Mouse (Mus musculus): ENCODE results near the gene Bmpr1a.

The Bmpr1a gene

DNA sequence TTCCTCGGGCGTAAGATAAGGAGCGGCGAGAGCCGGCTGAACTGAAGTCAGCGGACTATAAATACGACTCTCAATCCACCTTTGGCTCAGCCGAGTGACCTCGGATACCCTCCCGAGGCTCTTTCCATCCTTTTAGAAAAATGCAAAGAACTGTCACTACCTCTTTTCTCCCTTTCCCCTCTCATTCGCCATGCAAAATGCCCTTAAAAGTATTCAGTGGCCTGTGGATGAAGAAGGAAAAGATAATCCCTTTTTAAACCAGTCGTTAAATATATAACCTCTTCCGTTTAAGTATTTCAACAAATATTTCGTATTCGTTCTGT is at the start of gene Bmpr1a:
Gene Bmpr1a, minus strand, starts transcription at position 17 of the 323 bp plus-strand sequence.
- in situ Hi-C loops (cut with MboI; ENCODE audit: low pct_unique_long_range_greater_than_20kb in 1 of 2, low sequenced_read_pairs in 2 of 2, unreplicated experiment in 1 of 2), result loop anchor here in 1 of 2 experiments (5.0 kb wide), 1 partner anchor 44 kb away; no protein-coding TSS in a partner anchor

DNA sequence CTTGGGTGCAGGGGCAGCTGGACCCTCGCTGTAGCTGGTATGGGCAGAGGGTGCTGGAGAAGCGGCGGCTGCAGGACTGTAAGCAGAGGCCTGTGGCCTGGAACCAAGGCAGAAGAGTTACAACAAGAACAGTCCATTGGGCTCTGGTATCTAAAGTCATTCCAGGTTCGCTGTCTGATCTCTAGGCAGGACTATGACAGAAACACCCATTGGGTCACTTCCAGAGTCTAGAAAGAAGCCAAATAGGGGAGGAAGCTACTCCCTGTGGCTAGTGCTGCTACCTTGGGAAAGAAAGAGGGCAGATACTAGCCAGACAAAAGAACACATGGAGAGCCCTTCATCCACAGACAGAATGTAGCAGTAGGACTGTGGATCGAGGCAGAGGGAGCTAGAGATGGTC is 49.1 kb upstream of the Bmpr1a start:
- in situ Hi-C loops (cut with MboI; ENCODE audit: low pct_unique_long_range_greater_than_20kb in 1 of 2, low sequenced_read_pairs in 2 of 2, unreplicated experiment in 1 of 2), result loop anchor here (25.0 kb wide), 2 partner anchors 115 to 465 kb away; partner anchors contain the start of gene Anxa8 (in 1 of the 2)

DNA sequence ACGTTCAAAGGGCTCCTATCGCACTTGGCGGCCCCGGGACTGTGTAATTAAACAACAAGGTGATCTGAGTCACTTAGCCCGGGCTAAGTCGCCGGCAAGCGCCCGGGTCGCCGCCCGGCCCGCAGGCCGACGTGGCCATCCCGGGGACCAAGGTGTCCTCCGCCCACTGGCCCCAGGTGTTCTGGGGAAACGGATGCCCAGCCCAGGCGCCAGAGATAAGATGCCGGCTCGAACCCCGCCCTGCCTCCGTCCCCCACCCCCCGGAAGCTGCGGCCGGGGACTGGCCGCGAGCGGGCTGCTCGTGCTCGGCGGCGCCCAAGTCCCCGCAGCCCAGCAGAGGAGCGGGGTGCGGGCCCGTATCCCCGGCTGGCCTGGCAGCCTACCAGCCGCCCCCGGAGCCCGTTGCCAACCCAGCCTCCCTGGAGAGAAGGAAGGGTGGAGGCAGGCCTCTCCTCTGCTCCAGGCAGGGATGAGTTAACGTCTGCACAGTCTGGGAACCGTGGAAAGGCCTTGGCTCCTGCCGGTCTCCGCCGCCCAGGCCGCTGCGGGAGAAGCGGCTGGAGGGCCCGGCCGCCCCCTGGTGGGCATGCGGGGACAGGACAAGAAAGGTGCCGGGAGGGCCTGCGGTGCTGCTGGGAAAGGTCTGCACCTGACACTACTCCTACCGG is 46.0 kb upstream of the Bmpr1a start:
- in situ Hi-C loops (cut with MboI; ENCODE audit: low pct_unique_long_range_greater_than_20kb in 1 of 2, low sequenced_read_pairs in 2 of 2, unreplicated experiment in 1 of 2), result loop anchor here in 1 of 2 experiments (5.0 kb wide), 1 partner anchor 47 kb away; the partner anchor contains the start of gene Bmpr1a

DNA sequence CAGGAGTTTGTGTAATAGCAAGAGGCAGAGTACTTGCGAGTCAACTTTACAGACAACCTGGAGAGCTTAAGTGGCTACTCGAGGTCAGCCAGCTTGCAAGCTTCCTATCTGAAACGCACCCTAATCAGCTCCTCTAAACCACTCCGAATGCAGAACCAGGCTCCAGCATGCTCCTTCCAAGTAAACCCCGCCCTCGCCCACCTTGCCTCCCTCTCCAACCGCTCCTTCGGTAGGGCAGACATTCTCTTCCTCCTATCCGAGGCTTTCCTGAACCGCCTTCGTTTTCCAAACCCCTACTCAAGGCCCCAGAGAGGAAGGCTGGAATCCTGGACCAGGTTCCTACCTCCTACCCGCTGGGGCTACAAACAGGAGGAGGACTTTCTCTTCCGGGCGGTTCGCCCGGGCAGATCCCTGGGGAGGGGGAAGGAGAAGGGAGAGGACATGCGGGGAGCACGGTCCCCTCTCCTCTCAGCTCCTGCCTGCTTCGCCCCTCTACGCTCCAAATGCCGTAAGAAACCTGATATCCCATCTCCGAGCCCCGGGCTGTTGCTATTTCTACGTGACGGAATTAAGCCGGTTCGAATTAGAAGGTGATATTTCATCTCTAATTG is 45.4 kb upstream of the Bmpr1a start:
- in situ Hi-C loops (cut with MboI; ENCODE audit: low pct_unique_long_range_greater_than_20kb in 1 of 2, low sequenced_read_pairs in 2 of 2, unreplicated experiment in 1 of 2), result loop anchor here in 1 of 2 experiments (5.0 kb wide), 1 partner anchor 46 kb away; the partner anchor contains the start of gene Bmpr1a

DNA sequence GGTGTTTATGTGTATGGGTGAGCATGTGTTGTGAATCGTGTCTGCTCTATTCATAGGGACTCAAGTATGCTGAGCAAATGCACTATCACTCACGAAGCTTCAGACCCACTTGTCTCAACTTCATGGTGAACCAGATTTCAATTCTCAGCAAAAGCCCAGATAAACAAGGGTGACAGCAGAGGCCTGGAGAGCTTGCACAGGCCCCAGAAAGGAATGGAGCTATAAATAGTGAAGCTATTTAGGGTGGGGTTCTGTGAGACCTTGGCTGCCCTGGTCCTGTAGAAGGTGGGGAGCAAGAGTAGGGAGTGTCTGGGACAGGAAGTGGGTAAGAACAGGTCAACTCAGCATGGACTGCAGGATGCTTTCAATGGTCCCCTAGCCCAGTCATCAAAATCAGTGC is 41.4 kb upstream of the Bmpr1a start:
- in situ Hi-C loops (cut with MboI; ENCODE audit: low pct_unique_long_range_greater_than_20kb in 1 of 2, low sequenced_read_pairs in 2 of 2, unreplicated experiment in 1 of 2), result no loop called here

DNA sequence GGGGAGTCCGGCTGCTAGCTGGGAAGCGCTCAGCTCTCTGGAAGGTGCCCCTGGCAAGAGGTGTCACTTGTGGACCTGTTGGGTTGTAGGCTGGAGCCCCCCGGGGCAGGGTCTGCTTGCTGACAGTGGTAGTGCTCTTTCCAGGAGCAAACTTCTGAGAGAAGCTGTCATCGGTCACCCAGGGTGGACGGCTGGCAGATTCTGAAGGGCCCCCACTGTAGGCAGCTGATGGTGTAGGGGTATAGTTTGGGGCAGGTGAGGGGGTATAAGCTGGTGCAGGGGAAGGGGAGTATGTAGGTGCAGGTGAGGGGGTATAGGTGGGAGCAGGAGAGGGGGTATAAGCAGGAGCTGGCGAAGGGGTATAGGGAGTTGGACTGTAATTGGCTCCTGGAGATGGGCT is 40.9 kb upstream of the Bmpr1a start:
- in situ Hi-C loops (cut with MboI; ENCODE audit: low pct_unique_long_range_greater_than_20kb in 1 of 2, low sequenced_read_pairs in 2 of 2, unreplicated experiment in 1 of 2), result no loop called here

DNA sequence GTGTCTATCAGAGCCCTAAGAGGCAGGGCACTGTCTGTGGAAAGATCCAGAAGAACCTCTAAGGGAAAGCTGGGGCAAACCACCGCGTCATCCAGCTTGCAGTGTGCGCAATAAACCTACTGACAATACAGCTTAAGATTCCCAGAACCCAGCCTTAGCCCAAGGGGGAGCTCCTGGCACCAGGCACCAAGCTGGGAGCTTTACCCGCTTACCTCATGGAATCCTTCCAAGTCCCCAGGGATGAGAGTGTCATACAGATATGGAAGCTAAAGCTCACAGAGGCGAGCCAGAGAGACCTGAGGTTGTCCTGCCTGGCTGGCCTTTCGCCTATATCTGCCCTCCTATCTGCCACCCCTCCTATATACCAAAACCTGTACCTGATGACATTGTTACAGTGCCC is 40.5 kb upstream of the Bmpr1a start:
- in situ Hi-C loops (cut with MboI; ENCODE audit: low pct_unique_long_range_greater_than_20kb in 1 of 2, low sequenced_read_pairs in 2 of 2, unreplicated experiment in 1 of 2), result no loop called here

DNA sequence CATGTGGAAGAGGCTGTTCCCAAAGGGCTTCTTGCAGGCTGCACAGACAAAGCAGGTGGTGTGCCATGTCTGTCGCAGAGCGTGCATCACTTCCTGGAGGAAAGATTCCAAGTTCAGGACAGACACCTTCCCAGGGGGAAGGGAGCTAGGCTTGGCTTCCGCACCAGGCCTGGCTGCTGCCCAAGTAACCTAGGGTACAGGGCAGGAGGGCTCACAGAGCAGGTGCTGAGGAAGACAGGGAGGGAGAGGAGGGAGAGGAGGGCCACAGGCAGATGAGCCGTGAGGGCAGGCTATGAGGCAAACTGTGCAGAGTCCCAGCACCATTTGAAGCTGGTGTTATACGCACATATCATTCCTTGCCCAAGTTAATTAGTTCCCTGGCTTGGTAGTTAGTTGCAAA is 38.8 kb upstream of the Bmpr1a start:
- in situ Hi-C loops (cut with MboI; ENCODE audit: low pct_unique_long_range_greater_than_20kb in 1 of 2, low sequenced_read_pairs in 2 of 2, unreplicated experiment in 1 of 2), result no loop called here

DNA sequence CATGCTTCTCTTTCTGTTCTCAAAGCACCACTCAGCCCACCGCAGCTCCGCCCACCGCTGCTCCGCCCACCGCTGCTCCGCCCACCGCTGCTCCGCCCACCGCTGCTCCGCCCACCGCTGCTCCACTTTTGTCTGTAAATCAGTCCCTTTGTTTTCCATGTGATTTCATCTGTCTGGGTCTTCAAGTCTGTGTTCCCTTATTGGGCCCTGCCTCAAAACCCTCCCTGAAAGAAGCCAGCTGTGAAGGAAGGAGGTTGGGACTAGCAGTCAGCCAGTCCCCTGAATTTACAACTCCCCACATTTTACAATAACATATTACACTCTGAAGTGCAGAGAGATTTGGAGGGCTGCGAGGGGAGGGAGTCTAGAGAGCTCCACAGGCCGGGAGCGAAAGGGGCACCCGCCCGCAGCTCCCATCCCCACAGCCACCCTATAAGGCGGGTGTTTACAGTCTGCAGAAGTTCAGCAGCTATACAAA is 37.6 kb upstream of the Bmpr1a start:
- in situ Hi-C loops (cut with MboI; ENCODE audit: low pct_unique_long_range_greater_than_20kb in 1 of 2, low sequenced_read_pairs in 2 of 2, unreplicated experiment in 1 of 2), result no loop called here

DNA sequence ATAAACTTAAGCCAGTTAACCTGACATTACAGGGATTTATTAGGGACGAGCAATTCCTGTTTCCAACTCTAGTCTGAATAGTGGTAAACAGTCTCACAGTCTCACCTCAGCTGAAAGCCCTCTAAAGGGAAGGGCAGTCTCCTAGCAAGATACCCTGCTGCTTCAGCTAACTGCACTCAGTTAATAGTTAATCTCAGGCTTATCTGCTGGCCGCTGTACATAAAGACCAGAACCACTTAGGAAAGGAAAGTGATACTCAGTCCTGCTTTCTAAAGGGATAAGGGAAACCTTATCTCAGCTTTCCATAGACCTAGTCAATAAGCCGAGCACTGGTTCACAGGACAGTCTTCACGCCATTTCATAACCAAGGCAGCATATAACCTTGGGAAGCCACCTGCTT is 32.7 kb upstream of the Bmpr1a start:
- in situ Hi-C loops (cut with MboI; ENCODE audit: low pct_unique_long_range_greater_than_20kb in 1 of 2, low sequenced_read_pairs in 2 of 2, unreplicated experiment in 1 of 2), result no loop called here

DNA sequence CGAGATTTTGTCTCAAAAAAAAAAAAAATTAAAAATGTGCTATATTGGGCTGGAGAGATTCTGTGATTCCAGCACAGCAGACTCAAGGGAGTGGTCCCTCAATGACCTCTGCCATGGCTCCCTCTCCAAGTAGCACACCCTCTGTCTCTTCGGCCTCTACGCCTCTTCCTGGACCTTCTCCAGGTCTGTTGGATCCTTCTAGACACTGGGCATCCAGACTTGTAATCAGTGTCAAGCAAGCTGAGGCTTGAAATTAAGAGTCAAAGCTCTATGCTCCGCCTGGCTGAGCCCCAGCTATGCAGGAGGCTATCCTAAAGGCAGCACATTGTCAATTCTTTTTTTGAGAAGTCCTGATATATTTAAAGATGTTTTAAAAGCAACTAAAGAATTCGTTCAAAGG is 30.4 kb upstream of the Bmpr1a start:
- in situ Hi-C loops (cut with MboI; ENCODE audit: low pct_unique_long_range_greater_than_20kb in 1 of 2, low sequenced_read_pairs in 2 of 2, unreplicated experiment in 1 of 2), result no loop called here

DNA sequence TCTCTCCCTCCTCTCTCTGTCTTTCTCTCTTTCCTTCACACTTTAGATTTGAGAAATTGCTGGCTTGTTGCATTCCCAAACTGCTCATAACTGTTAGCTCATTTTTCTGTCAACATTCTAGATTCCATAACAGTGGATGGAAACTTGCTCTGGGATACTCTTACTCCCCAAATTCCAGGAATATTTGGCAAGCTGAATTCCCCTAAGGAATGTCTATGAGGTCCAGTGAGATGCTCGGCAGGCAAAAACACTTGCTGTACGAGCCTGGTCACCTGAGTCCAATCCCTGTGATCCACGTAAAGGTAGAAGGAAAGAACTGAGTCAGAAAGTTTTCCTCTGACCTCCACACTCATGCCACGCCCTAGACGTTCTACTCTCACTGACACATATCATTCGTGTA is 29.4 kb upstream of the Bmpr1a start:
- in situ Hi-C loops (cut with MboI; ENCODE audit: low pct_unique_long_range_greater_than_20kb in 1 of 2, low sequenced_read_pairs in 2 of 2, unreplicated experiment in 1 of 2), result no loop called here

DNA sequence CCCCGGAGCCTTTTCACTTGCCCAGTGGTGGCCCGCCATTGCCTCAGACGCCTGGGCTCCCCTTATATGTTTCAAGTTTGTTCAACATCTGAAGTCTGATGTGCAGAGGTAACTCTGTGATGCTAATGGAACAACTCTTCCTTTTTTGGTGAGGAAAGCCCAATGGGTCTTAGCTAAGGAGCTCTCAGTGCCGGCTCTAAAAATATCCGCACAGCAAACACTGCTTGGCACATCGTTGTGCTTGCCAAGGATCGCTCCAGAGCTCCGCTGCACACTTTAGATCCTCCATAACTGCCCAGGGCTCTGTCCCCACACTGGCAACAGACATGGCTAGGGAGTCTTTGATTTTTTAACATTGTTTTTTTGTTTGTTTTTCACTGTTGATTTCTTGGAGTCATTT is 25.7 kb upstream of the Bmpr1a start:
- in situ Hi-C loops (cut with MboI; ENCODE audit: low pct_unique_long_range_greater_than_20kb in 1 of 2, low sequenced_read_pairs in 2 of 2, unreplicated experiment in 1 of 2), result no loop called here

DNA sequence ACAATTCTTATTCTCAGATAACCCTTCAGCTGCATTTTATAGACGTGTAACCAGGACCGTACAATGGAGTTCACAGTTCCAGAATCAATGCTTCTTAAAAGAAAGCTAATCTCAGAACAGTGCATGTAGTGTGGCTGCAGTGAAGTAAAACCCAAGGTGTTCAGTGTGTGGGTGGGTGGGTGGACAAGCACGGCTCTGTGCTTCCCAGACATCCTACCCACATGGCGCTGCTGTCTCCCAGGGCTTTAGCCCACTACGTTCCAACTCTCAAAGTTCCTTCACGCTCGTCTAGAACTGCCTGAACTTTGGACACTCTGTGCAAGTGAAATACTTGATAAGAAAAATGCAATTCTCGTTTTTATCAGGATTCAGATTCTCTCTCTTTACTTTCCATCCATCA is 19.6 kb upstream of the Bmpr1a start, which contains the start of gene 9230112D13Rik:
Gene 9230112D13Rik, minus strand, starts transcription at position 101 of the 400 bp plus-strand sequence.
- in situ Hi-C loops (cut with MboI; ENCODE audit: low pct_unique_long_range_greater_than_20kb in 1 of 2, low sequenced_read_pairs in 2 of 2, unreplicated experiment in 1 of 2), result no loop called here

DNA sequence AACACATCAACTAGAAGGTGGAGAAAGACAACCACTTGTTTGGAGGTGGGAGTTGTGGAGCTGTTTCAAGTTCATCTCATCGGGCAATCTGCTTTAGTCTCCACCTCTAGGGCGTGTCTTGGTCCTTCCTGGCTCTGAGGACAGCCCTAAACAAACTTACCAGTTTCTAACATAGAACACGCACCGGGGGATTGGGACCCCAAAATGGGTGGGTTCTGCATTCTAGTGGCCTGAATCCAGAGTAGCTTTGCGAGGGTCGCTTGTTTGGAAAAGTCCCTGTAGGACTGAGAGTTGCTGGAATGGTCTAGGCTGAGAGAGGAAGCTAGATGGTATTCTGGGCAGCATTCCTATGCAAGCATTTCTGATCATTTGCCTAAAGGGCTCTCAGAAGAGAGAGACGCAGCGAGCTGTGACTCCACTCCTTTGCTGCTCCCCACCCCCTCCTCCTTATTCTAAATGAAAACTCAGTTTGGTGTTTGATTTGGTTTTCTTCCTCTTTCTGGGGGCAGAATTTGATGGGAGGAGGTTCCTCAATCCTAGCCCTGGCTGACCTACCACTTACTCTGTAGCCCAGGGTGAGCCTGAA is 14.9 kb upstream of the Bmpr1a start:
- in situ Hi-C loops (cut with MboI; ENCODE audit: low pct_unique_long_range_greater_than_20kb in 1 of 2, low sequenced_read_pairs in 2 of 2, unreplicated experiment in 1 of 2), result no loop called here

DNA sequence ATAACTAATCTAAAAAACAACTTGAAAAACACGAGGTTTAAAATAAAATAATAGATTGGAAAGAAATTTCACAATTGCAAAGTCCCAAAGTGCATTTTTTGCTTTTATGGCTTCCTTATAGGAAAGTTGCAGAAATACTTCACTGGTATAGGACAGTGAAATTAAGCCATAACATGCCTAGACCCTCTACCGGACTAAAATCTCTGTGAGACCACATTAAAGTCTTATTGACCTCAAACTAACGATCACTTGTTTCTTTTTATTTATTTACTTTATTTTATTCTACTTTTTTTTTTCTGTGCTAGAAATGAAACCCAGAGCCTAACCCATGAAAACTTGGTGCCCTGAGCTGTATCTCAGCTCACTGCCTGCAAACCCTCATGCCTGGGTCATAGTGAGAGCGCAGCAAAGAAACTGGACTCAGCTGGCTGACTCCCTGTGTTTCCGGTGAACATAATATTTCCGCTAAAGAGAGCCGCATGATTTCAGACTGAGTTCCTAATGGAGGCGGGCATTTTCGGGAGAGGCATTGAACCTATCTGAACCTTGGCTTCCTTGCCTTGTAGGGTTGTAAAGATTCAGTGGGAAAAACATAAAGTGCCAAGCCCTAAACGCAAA is 13.9 kb upstream of the Bmpr1a start:
- in situ Hi-C loops (cut with MboI; ENCODE audit: low pct_unique_long_range_greater_than_20kb in 1 of 2, low sequenced_read_pairs in 2 of 2, unreplicated experiment in 1 of 2), result no loop called here

DNA sequence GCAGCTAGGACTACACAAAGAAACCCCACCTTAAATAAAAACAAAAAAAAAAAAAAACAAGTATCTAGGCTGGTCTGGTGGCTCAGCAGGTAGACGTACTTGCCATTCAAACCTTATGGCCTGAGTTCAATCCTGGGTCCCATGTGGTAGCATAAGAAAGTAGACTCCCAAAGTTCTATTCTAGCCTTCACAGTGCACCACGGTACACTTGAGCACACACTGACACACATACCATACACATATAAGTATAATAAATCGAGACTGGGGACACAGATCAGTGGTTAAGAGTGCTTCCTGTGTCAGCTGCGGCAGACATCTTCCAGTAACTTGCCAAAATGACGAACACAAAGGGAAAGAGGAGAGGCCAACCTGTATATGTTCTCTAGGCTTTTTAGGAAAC is 12.7 kb upstream of the Bmpr1a start:
- in situ Hi-C loops (cut with MboI; ENCODE audit: low pct_unique_long_range_greater_than_20kb in 1 of 2, low sequenced_read_pairs in 2 of 2, unreplicated experiment in 1 of 2), result no loop called here

DNA sequence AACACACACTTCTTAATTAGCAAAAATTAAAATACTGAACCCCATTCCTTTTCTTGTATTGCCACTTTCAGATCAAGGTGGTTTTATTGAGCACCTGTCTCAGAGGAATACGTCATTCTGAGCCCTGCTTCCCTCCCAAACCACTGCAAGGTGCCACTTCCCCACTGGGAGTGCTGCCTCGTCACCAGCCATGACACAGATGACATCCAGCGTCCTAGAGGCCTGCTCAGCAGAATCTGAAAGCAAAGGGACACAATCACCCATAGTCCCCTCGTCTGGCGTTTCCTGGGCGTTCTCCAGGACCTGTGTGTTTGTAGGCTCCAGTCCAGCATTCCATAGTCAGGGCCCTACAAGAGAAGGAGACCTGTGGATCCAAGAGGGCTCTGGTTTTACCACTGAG is 11.0 kb upstream of the Bmpr1a start:
- in situ Hi-C loops (cut with MboI; ENCODE audit: low pct_unique_long_range_greater_than_20kb in 1 of 2, low sequenced_read_pairs in 2 of 2, unreplicated experiment in 1 of 2), result no loop called here

DNA sequence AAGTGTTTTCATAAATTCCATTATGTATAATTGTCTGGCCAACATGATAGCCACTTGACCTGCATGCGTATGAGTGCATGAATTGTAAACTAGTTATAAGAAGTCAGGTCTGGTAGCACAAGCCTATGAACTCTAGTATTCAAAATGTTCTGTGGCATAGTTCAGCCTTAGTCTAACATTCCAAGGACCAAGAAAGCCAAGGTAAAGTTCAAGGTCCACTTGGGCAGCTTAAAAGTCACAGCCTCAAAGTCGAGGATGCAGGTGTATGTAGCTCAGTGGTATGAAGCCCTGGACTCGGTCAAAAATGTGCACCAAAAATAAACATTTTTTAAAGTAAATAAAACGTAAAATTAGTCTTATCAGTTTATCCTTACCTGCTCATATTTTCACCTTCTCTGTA is 9.5 kb upstream of the Bmpr1a start:
- in situ Hi-C loops (cut with MboI; ENCODE audit: low pct_unique_long_range_greater_than_20kb in 1 of 2, low sequenced_read_pairs in 2 of 2, unreplicated experiment in 1 of 2), result no loop called here
